Mouse (Mus musculus) heart, adult 11 months (tissue): Measurements from ENCODE around the gene Tex36.

Source experiments
- DNase-seq: peaks from one replicate; pipeline ENCODE4 v3.0.0; 2022

Gene Tex36

DNA sequence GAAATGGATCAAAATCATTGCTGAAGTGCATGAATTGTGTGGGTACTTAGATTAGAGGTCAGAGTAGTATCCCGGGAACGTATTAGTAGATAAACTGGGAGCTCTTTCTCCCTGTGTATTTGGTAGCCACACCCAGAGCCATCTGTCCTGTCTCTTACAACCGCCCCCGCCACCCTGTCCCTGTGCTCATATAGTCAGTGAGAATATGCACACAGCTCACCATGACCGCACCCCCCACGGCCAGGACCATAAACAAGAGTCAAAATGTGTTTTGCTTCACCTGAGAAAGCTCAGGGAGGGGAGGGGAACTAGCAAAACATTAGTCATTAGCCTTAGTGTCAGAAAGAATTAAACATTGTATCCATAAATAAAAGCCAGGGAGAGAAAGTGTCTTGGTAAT is 18.7 kb downstream of the Tex36 start:
- peak; percentile 54 for DNase-seq

DNA sequence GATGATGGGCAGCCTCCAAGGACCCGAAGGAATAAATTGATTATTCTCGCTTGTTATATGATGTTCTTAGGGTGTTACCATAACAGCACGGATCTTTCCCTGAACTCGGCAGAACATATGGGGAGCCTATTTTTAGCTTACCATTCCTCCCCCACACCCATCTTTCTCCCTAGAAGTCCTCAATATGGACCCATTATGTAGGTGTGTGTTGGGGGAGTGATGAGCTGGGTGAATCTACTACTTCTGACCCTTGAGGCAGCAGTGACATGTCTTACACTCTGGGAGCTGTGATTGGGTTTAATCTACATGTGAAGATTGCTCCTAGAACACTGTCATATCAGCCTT is 21.7 kb downstream of the Tex36 start:
- DNase-seq, result no peak

DNA sequence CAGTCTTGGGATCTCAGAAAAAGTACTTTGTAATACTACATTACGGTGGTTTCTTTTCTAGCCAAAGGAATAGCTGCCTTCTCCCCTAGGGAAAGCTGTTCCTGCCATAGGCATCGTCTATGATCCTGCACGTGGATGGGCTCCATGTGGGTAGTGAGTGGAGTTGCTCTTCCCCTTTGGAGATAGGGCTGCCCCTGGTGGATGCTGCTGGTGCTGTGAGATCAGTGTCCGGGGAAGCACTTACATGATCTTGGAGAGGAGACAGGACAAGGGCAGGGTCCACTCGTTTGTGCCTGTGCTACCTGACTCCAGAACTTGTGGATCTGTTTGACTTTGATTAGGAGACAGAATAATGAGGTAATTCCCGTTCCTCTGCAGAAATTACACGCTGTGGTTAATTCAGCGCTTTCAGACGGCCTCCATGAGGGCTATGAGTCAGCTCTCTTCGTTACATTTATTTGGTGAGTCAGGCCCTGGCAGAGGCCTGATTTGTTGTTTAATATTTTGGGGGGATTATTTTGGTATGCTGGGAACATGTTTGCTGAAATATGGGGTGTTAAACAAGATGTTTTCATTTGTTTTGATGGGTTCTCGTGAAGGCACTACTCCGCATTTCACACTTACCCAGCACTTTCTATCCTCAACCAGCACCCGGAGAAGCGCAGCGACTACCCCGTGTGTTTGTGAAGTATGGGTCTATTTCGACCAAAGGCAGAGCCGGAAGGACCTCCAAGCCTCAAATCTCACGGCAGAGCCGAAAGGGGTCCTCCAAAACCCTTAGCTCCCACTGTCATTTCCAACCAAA is 22.3 kb downstream of the Tex36 start:
- peak; percentile 69 for DNase-seq

DNA sequence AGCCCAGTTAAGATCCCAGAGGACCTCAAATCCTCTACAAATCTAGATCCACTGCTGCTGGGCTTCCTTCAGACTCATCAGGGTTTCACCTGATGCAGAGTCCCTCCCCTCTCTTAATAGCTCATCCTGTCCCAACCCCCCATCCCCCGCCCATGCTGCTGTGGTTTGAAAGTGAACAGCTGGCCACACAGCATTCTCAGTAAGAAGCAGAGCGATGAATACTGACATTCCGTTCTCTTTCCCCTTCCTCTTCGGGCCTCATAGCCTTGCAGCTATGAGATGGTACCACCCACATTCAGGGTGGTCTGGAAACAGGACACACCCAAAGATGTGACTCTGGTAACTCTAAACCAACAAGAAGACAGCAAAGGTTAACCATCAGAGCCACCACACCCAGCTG is 25.1 kb downstream of the Tex36 start:
- no peak for DNase-seq

DNA sequence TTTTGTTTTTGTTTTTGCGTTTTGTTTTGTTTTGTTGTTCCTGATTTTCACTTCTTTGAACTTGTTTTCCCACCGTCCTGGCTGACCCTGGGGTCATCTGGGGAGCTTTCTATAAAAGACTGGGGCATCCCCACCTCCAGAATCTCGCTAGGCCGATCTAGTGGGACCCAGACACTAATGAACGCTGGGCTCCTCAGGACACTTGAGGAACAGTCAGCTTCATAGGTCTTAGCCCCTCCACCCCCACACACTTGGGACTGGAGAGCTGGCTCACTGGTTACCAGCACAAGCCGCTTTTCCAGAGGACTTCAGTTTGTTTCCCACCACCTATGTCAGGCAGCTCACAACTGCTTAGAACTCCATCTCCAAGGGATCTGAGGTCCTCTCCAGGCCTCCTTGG is 25.7 kb downstream of the Tex36 start:
- peak; percentile 78 for DNase-seq

DNA sequence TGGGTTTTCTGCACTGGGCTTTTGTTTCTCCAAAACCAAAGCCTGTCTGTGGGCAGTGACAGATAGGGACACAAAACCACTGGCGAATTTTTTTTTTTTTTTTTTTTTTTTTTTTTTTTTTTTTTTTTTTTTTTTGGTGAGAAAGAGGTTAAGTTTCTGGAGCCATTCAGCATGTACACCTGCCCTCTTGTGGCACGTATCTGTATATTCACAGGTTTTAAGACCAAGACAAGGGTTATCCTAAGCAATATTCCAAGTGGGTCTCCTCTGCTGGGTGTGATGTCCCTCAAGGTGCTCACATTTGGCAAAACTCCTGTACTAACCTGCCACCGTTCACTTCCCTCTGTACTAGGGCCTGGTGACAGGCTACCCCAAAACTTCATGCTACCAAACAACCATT is 30.0 kb downstream of the Tex36 start:
- DNase-seq, result no peak

DNA sequence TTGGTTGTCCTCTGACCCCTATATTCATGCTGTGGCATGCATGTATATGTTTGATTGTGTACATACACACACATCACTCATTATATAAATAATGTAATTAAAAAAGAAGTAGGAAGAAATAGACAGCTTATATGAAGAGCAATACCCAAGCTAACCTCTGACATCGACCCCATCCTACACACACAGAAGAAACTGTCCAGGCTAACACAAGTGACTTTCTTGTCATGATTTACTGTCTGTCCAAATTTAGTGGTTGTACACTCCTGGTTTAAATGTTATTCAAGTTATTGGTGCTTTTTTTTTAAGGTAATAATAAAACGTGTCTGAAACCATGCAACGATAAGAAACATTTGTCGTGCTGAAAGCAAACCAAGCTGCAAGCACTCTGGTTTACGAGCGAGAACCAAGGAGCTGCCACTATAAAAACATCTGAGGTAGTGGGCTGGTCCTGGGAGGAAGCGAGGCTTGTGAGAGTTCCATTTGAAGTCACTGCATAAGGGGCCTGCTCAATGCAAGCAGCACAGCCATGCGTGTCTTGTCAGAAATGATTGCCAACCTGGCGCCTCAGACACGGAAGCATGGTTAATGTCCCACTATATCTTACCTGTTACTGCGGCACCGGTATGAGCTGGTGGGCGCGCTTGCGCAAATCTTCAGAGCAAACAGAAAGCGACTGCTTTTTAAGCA is 32.6 kb downstream of the Tex36 start:
- peak; percentile 82 for DNase-seq

DNA sequence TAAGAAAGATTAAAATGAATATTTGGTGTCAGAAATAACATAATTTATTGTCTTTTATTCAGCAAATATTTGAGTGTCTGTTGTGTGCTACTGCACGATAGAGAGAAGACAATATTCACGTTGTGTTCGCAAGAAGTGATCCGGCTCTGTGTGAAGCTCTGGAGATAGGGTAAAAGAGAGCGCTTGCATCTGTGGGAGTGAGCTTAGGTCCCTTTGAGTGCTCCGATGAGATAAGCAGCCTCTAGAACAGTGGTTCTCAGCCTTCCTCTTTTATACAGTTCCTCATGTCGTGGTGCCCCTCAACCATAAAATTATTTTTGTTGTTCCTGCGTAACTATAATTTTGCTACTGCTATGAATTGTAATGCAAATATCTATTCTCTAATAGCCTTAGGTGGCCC is 37.4 kb downstream of the Tex36 start:
- peak; percentile 37 for DNase-seq

DNA sequence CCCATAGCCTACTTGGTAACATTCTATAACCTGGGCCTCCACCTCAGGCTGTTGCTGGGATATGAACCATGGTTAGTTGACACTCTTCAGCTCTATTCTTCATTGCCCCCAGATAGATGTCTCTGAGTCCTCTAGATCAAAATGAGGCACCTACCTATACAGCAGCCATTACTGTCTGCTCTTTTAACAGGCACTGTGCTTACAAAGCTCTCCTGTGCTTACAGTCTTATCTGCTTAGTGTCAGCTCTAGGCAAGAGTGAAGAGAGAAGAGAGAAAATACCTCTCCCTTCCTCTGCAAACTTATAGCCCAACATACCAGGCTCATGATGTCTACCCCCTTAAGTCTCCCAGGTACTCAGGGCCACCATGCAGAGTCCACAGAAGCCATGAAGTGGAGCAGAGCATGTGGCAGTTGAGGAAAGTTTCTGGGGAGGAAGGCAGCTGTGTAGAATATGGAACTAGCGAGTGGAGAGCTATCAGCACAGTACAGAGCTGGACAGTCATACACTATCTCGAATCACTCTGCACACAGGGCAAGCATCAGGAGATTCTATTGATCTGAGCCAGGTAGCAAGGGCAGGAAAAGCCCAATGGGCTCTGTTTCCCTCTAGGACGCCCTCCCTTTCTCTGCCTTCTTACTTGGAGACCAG is 38.7 kb downstream of the Tex36 start:
- DNase-seq, result peak; percentile 43

DNA sequence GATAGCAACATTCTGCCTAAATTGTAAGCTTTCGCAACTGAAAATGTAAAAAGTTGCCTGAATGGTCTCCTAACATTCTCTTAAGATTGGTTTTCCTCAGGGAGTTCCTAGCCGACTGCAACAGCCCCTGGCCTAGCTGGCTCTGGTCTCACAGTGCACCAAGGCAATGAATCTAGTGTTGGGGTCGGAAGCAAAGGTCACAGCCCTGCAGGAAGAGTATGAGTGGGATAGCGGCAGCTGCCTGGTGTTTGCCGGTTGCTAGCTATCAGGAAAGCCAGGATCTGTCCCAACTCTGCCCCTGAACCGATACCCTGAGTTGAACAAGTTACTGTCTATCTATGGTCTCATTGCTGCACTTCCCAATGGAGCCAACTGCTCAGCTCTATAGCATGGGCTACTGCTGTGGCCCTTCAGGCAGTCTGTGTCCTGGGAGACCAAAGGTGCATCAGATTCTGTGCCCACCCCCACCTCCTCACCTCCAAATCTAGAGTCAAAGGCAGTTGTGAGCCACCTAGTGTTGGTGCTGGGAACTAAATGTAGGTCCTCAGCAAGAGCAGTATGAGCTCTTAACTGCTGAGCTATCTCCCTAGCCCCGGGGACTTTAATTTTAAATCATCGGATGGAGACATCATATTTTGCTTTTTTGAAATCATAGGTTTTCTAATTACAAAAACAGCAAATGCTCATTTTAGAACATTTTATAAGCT is 46.0 kb downstream of the Tex36 start:
- peak; percentile 56 for DNase-seq

DNA sequence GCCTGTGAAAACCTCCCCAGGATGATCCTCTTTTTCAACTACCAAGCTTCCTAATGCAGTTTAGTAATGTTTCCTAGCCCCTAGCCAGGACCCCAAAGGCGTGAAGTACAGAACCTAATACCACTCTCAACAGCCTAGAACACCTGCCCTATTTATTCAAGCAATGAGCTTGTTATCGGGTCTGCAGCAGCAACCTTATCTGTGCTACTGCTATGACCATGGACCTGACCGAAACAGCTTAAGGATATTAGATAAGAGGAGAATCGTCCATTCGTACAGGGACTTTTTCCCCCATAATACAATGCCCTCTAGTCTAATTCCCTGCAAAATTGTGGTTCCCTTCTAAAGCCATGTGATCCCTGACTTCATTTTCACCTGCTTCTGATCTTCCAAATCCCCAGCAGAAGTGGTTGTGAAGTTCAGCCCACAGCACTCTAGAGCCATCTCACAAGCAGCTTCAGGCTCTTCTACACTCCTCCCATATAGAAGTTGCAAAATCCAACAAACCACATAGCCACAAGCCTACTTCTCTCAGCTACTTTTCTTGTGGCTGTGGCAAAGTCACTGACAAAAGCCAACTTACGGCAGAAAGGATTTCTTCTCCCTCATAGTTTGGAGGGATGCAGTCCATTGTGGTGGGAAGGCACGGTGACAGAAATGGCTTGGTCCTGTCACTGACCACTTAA is 49.5 kb downstream of the Tex36 start:
- DNase-seq, result peak; percentile 59

DNA sequence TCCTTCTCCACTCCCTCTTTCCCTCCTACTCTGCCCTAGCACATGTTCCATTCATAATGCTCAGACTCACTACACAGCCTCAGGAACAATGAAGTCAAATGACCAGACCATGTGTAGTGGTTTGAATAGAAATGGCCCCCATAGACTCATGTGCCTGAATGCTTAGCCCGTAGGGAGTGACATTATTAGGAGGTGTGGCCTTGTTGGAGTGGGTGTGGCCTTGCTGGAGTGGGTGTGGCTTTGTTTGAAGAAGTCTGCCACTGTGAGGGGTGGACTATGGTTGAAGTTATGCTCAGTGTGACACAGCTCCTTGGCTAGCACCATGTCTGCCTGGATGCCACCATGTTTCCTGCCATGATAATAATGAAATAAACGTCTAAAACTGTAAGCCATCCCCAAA is 51.0 kb downstream of the Tex36 start:
- DNase-seq, result peak; percentile 64

DNA sequence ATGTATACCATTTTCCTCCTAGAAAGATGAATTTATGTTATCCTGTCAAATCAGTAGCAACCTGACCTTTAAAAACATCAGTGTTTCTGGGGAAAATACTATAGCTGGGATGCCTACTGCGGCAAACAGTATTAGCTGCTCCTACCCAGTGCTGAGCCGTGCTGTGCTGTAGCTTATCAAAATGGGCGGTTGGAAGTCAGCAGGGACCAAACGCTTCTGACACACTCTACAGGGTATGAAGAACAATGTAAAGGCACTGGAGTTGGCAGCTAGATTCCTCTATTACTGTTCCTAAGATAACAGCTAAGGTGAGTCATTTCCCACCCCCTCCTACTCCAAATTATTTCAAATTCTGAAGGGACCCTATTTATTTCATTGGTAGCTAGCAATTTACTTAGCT is 53.5 kb downstream of the Tex36 start:
- no peak for DNase-seq

DNA sequence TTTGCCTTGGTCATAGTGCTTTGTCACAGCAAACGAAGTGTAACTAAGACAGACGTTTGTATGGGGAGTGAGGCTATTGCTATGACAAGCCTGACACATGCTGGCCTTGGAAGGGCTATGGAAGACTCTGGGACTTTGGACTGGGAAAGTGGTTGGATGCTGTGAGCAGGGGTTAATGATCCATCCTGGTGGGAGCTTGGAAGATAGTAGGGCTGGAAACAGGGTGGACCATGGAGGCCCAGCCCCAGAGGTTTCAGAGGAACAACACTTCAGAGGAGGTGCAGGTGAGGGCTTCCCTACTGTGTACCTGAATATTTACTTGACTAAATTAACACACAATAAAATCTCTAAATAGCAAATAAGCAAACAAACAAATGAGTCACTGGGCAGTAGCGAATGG is 56.3 kb downstream of the Tex36 start:
- DNase-seq, result peak; percentile 61

DNA sequence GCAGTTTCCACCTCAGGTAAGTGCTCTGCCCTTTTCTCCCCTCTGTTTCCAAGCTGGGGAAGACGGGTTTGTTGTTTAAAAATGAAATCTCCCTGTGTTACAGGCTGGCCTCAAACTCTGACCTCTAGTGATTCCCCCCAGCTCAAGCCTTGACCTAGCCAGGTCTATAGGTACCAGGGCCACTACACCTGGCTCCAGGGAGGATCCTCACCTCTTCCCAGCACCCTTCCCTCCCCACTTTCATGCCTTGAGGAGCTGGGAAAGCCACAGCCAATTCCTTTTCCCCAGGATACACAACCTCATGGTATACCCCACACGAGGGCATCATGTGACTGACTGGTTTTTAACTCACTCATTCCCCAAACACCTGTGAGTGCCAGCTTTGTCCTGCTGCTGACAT is 57.0 kb downstream of the Tex36 start:
- peak; percentile 71 for DNase-seq

DNA sequence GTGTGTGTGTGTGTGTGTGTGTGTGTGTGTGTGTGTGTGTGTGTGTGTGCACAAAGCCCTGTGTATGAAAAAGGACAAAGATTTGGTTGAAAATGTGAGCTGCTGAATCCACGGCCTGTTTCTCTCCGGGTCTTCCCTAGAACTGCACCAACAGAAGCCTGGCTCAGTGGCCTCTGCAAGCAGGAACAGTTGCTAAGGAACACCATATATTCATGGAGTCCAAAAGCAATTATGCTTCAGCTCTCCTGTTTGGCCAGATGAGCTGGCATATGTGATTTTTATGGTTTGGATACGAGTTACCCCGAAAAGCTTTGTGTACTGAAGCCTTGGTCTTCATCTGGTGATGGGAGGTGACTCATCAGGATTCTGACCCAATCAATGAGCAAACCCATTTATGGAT is 58.8 kb downstream of the Tex36 start:
- no peak for DNase-seq

DNA sequence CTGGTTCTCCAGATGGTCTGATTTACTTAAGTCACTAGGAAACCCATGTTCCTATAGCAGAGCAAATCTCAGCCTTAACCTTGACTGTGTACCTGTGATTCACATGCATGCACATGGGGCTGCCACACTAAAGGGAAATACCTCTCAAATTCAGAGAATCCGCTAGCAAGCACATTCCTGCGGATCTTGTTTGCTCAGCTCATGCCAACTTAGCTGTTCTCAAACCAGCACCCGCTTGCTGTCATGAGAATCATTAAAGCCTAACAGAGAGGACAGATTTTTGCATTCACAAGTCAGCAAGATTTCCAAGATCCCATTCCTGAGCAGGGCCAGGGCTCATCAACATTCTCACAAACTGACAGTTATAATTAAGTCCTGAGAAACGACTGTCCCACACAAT is 64.6 kb downstream of the Tex36 start:
- no peak for DNase-seq
